Mouse (Mus musculus): ENCODE measurements around the gene Gprc5a. TPM values are rescaled to one million over a fixed set of nuclear protein-coding genes. Genes with fewer than 3 reads are reported as not detected.

Gprc5a gene
- polyA plus RNA-seq (2012; rRNA removed): 281 and 352 TPM in 2 replicates

GRCm38 (mm10) chr6:135065236-135065957 is at the start of gene Gprc5a:
Gprc5a (plus strand) TSS chr6:135065651.
- peak within 1 kb of the TSS; percentile 75 for H3K4me3 ChIP-seq (replicated peaks; ENCODE audit: extremely low read depth, low read depth, low read length)
- H3K4me1 ChIP-seq (ENCODE audit: control insufficient read depth, insufficient read depth, low read length): no peaks in the 10 kb centered on the region
- DNase-seq: peak; percentile 82
- TF ChIP-seq CTCF (IDR thresholded peaks at IDR 0.05; ENCODE audit: insufficient read depth, low read length) (no peak), POLR2A (IDR thresholded peaks at IDR 0.05; ENCODE audit: borderline replicate concordance, extremely low read depth, low read depth, low read length) (peak; percentile 97)
- whole genome bisulfite sequencing: under 1% methylated on average over 44 of the region's 44 CpGs

- no peak for TF ChIP-seq CTCF (IDR thresholded peaks at IDR 0.05; ENCODE audit: insufficient read depth, low read length)
- TF ChIP-seq POLR2A (IDR thresholded peaks at IDR 0.05; ENCODE audit: borderline replicate concordance, extremely low read depth, low read depth, low read length): no peak
- H3K4me3 ChIP-seq (replicated peaks; ENCODE audit: extremely low read depth, low read depth, low read length): no peak overlapping the region
- WGBS: 78% methylated on average over 11 of the region's 11 CpGs
- peak; percentile 55 for DNase-seq
- peaks cover 1% of the 10 kb centered on the region; the same call in 1 of the 2 replicates for H3K4me1 ChIP-seq (ENCODE audit: control insufficient read depth, insufficient read depth, low read length)
Measured at GRCm38 (mm10) chr6:135017211-135017610, 48.2 kb upstream of the Gprc5a start.

DNA sequence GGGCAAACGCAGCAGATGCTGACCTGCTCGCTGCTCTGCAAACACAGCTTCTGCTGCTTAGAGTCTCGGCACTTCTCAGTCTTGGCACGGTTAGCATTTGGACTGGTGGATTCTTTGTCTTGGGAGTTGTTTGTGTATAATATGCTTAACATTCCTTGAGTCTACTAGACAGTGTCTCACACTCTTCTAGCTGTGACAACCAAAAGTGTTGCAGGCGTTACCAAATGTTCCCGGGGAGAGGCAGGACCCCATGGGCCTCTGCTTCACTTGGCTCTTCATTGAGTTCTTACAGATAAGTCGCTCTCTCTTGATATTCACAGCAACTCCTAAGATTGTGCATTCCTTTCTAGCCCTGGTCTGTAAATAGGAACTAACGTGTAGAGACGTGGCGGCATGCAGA is 45.9 kb upstream of the Gprc5a start:
- no peak for DNase-seq
- TF ChIP-seq POLR2A (IDR thresholded peaks at IDR 0.05; ENCODE audit: borderline replicate concordance, extremely low read depth, low read depth, low read length) (no peak), CTCF (IDR thresholded peaks at IDR 0.05; ENCODE audit: insufficient read depth, low read length) (no peak)

DNA sequence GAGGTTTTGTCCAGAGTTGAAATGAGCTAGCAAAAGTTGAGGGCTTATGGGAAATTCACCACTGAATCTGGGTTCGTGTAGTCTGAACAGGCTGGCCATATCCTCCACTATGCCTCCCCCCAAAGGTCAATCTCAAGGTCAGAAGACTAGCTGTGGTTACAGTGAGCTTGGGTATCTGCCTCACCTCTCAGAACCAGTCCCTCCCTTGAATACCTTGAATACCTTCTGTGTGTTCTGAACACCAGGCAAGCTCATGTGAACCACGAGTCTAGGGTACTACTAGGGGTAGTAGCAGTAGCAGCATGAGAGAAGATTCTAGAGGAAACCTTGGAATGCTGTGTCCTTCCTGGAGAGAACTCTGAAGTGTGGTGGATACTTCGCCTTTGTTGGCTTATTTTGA is 43.8 kb upstream of the Gprc5a start:
- no peak for DNase-seq
- TF ChIP-seq POLR2A (IDR thresholded peaks at IDR 0.05; ENCODE audit: borderline replicate concordance, extremely low read depth, low read depth, low read length) (no peak), CTCF (IDR thresholded peaks at IDR 0.05; ENCODE audit: insufficient read depth, low read length) (no peak)
- H3K4me3 ChIP-seq (replicated peaks; ENCODE audit: extremely low read depth, low read depth, low read length): no peak overlapping the region
- peaks cover 9% of the 10 kb centered on the region for H3K4me1 ChIP-seq (ENCODE audit: control insufficient read depth, insufficient read depth, low read length)
- 77% methylated on average over 3 of the region's 3 CpGs for WGBS

More for the DNA sequence above, 45.9 kb upstream of the Gprc5a start:
- WGBS: 70% methylated on average over 10 of the region's 10 CpGs
- H3K4me3 ChIP-seq (replicated peaks; ENCODE audit: extremely low read depth, low read depth, low read length): no peak overlapping the region
- peaks cover 6% of the 10 kb centered on the region for H3K4me1 ChIP-seq (ENCODE audit: control insufficient read depth, insufficient read depth, low read length)

GRCm38 (mm10) chr6:135023379-135023778 is 42.1 kb upstream of the Gprc5a start:
- DNase-seq: no peak
- WGBS: 70% methylated on average over 14 of the region's 14 CpGs
- Histone ChIP-seq H3K4me3 (replicated peaks; ENCODE audit: extremely low read depth, low read depth, low read length) (no peak overlapping the region), H3K4me1 (ENCODE audit: control insufficient read depth, insufficient read depth, low read length) (peaks cover 13% of the 10 kb centered on the region)
- TF ChIP-seq POLR2A (IDR thresholded peaks at IDR 0.05; ENCODE audit: borderline replicate concordance, extremely low read depth, low read depth, low read length): no peak
- TF ChIP-seq CTCF (IDR thresholded peaks at IDR 0.05; ENCODE audit: insufficient read depth, low read length): no peak

DNA sequence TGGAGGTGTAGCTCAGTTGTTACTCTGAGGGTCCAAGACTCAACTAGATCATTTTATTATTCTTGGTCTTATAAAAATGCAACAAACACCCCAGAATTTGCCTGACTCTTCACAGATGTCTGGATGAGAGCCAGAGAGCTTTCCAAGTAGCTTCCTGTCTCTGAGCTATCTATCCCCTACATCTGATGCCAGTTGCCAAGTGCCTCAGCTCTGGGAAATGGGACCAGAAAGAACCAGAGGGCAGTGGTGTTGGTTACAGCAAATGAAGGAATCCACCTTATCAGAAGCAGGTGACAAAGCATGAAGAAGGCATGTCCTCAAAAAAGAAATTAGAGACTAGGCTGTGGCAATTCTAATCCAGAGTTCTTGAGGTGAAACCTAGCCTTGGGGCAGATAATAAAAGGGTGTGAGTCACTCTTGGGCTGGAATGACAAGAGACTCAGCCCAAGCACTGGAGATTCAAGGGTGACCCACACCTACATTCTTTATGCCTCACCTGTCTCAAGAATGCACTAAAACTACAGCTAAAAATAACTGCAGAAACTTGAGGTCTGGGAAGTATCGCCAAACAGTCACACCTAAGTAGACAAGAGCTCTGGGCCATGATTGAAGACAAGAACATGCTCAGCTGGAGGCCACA is 40.5 kb upstream of the Gprc5a start:
- Histone ChIP-seq H3K4me1 (ENCODE audit: control insufficient read depth, insufficient read depth, low read length) (peaks cover 13% of the 10 kb centered on the region), H3K4me3 (replicated peaks; ENCODE audit: extremely low read depth, low read depth, low read length) (no peak overlapping the region)
- 74% methylated on average over 1 of the region's 1 CpGs for WGBS
- TF ChIP-seq CTCF (IDR thresholded peaks at IDR 0.05; ENCODE audit: insufficient read depth, low read length) (no peak), POLR2A (IDR thresholded peaks at IDR 0.05; ENCODE audit: borderline replicate concordance, extremely low read depth, low read depth, low read length) (no peak)
- no peak for DNase-seq

GRCm38 (mm10) chr6:135026232-135026631 is 39.2 kb upstream of the Gprc5a start:
- DNase-seq: peak; percentile 46
- Histone ChIP-seq H3K4me3 (replicated peaks; ENCODE audit: extremely low read depth, low read depth, low read length) (no peak overlapping the region), H3K4me1 (ENCODE audit: control insufficient read depth, insufficient read depth, low read length) (peaks cover 13% of the 10 kb centered on the region)
- TF ChIP-seq CTCF (IDR thresholded peaks at IDR 0.05; ENCODE audit: insufficient read depth, low read length) (no peak), POLR2A (IDR thresholded peaks at IDR 0.05; ENCODE audit: borderline replicate concordance, extremely low read depth, low read depth, low read length) (no peak)
- 4% methylated on average over 3 of the region's 3 CpGs for WGBS

DNA sequence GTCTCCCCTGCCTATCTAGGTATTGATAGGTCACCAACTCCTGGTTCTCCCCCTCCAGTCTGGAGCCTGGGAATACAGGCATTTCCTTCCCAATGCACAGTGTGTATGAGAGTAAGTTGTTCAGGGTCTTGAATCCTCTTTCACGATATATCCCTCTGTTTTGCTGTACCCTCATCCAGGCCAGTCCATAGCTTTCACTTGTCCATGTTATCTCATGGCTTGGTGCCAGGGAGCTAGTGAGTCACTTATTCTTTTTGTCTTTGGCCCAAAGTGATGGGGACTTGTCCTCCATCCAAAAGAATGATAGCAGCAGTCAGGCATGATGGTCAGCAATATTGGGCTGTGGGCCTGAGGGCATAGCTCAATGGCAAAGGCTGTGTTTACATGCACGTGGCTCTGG is 38.7 kb upstream of the Gprc5a start:
- Histone ChIP-seq H3K4me1 (ENCODE audit: control insufficient read depth, insufficient read depth, low read length) (peaks cover 13% of the 10 kb centered on the region), H3K4me3 (replicated peaks; ENCODE audit: extremely low read depth, low read depth, low read length) (no peak overlapping the region)
- DNase-seq: no peak
- 52% methylated on average over 2 of the region's 2 CpGs for WGBS
- TF ChIP-seq POLR2A (IDR thresholded peaks at IDR 0.05; ENCODE audit: borderline replicate concordance, extremely low read depth, low read depth, low read length) (no peak), CTCF (IDR thresholded peaks at IDR 0.05; ENCODE audit: insufficient read depth, low read length) (no peak)

DNA sequence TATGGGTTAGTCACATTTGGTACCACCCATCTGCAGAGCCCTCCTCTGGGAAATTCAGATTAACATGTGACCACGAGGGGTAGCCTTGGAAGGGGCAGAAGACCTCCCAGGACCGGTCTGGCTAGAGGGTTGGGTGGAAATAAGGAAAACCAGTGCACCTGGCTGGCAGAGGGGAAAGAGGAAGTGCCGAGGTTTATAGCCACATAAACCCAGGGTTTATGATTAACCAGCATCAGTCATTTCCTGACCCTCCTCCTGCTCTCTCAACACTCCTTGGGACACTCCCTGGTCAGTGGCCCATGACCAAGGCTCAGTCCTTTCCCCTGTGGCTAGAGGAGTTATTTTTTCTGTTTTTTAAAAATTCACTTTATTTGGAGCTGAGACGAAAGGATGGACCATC is 36.2 kb upstream of the Gprc5a start:
- TF ChIP-seq CTCF (IDR thresholded peaks at IDR 0.05; ENCODE audit: insufficient read depth, low read length) (no peak), POLR2A (IDR thresholded peaks at IDR 0.05; ENCODE audit: borderline replicate concordance, extremely low read depth, low read depth, low read length) (0 out of 2 replicates have a peak, but pooled peaks have one; percentile 17)
- Histone ChIP-seq H3K4me1 (ENCODE audit: control insufficient read depth, insufficient read depth, low read length) (peaks cover 8% of the 10 kb centered on the region), H3K4me3 (replicated peaks; ENCODE audit: extremely low read depth, low read depth, low read length) (no peak overlapping the region)
- WGBS: 47% methylated on average over 4 of the region's 4 CpGs
- no peak for DNase-seq

DNA sequence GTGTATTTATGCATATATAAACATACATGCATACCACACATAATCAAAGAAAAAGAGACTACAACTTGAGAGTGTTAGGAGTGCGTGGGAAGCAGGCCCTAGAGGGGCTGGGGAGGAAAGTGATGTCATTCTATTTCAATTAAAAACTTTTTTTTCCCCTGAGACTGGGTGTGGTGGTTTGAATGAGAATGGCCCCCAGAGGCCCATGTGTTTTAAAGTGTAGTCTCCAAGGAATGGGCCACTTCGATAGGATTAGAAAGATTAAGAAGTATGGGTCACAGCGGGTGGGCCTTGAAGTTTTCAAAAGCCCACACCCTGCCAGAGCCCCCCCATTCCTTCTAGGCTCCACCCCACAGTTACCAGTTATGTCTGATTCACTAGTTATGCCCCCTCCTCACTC is 26.8 kb upstream of the Gprc5a start:
- DNase-seq: no peak
- TF ChIP-seq POLR2A (IDR thresholded peaks at IDR 0.05; ENCODE audit: borderline replicate concordance, extremely low read depth, low read depth, low read length) (no peak), CTCF (IDR thresholded peaks at IDR 0.05; ENCODE audit: insufficient read depth, low read length) (no peak)
- WGBS: 74% methylated on average over 3 of the region's 3 CpGs
- peaks cover 3% of the 10 kb centered on the region for H3K4me1 ChIP-seq (ENCODE audit: control insufficient read depth, insufficient read depth, low read length)
- H3K4me3 ChIP-seq (replicated peaks; ENCODE audit: extremely low read depth, low read depth, low read length): no peak overlapping the region
